Mouse (Mus musculus): ENCODE measurements around the gene Akap1. TPM values are rescaled to one million over a fixed set of nuclear protein-coding genes. Genes with fewer than 3 reads are reported as not detected.

Akap1 gene
- polyA plus RNA-seq, 1 experiment from 2014 or later, result 24.6 TPM

DNA sequence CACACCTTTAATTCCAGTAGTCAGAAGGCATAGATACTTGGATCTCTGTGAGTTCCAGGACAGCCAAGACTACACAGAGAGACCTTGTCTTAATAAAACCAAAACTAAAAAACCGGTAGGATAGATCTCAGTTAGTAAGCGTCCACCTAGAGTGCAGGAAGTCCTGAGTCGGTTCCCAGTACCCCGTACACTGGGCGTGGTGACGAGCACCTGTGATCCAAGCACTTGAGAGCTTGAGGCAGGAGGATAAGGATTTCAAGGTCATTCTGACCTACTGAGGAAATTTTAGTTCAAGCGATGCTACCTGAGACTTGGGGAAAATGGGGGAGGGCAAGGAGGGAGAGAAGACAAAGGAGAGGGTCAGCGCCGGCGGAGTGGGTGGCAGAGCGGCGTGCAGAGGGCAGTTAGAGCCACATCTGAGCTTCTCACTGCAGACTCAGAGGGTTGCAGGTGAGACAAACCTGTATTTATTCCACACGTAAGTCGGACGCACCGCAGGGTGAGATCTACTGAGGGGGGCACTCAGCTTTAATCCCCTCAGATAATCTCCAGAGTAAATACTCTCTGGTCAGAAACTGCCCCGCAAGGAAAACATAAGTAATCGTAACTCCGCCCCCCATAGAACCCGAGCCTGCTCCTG lies 8.8 kb upstream of the Akap1 start:
- H3K36me3 ChIP-seq, result no peaks in the 10 kb centered on the region
- no peak for ATAC-seq (ENCODE audit: insufficient read depth, low FRiP score, low read depth)
- H3K9ac ChIP-seq, result peak overlapping the region; percentile 29; the same call in 1 of the 2 replicates
- no peak overlapping the region for H3K27ac ChIP-seq
- WGBS, result 5% methylated on average over 20 of the region's 20 CpGs
- H3K27me3 ChIP-seq (replicated peaks), result peaks cover 4% of the 10 kb centered on the region
- H3K4me2 ChIP-seq, result peak overlapping the region; percentile 68
- H3K4me3 ChIP-seq (replicated peaks), result peak overlapping the region; percentile 38
- no peaks in the 10 kb centered on the region for H3K9me3 ChIP-seq
- 0 out of 2 replicates have a peak, but pooled peaks cover 4% of the 10 kb centered on the region for H3K4me1 ChIP-seq

DNA sequence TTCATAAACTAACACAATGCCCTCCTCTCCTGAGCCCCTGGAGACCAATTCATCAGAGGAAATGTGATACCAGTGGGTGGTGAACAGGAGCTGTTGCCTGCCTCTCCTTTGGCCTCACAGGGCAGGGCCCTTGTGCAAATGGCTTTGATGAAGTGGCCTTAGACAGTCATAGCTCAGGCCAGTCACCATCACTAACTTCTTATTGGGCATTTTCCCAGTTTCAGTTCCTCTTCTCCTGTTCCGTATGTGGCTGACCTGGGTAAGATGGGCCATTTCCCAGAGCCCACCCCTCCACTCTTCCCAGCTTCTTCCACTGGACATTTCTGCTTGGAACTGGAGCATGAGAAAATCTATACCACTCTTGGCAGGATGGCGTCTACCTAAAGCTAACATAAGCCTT lies 5.1 kb upstream of the Akap1 start:
- Histone ChIP-seq H3K27me3 (replicated peaks) (peaks cover 4% of the 10 kb centered on the region), H3K36me3 (no peaks in the 10 kb centered on the region), H3K27ac (no peak overlapping the region), H3K9me3 (no peaks in the 10 kb centered on the region), H3K9ac (no peak overlapping the region), H3K4me1 (0 out of 2 replicates have a peak, but pooled peaks cover 4% of the 10 kb centered on the region), H3K4me2 (no peak overlapping the region), H3K4me3 (replicated peaks) (no peak overlapping the region)
- no peak for ATAC-seq (ENCODE audit: insufficient read depth, low FRiP score, low read depth)
- 73% methylated on average over 2 of the region's 2 CpGs for WGBS

GRCm38 (mm10) chr11:88863904-88864457 lies 405 bp downstream of the Akap1 start:
- H3K4me3 ChIP-seq (replicated peaks), result peak overlapping the region; percentile 81
- peak; percentile 23 for ATAC-seq (ENCODE audit: insufficient read depth, low FRiP score, low read depth)
- H3K27ac ChIP-seq, result peak overlapping the region; percentile 78
- under 1% methylated on average over 49 of the region's 49 CpGs for WGBS
- peak overlapping the region; percentile 97 for H3K4me2 ChIP-seq
- H3K36me3 ChIP-seq, result no peaks in the 10 kb centered on the region
- no peaks in the 10 kb centered on the region for H3K4me1 ChIP-seq
- H3K9ac ChIP-seq, result peak overlapping the region; percentile 45
- no peaks in the 10 kb centered on the region for H3K9me3 ChIP-seq
- H3K27me3 ChIP-seq (replicated peaks), result no peaks in the 10 kb centered on the region

- peak overlapping the region; percentile 81 for H3K4me3 ChIP-seq (replicated peaks)
- no peaks in the 10 kb centered on the region for H3K9me3 ChIP-seq
- peak overlapping the region; percentile 45 for H3K9ac ChIP-seq
- H3K27ac ChIP-seq, result peak overlapping the region; percentile 78
- under 1% methylated on average over 32 of the region's 32 CpGs for WGBS
- H3K4me1 ChIP-seq, result no peaks in the 10 kb centered on the region
- H3K27me3 ChIP-seq (replicated peaks), result no peaks in the 10 kb centered on the region
- H3K36me3 ChIP-seq, result no peaks in the 10 kb centered on the region
- no peak for ATAC-seq (ENCODE audit: insufficient read depth, low FRiP score, low read depth)
- H3K4me2 ChIP-seq, result peak overlapping the region; percentile 97
Measured at GRCm38 (mm10) chr11:88863071-88863903, 1.1 kb downstream of the Akap1 start.

DNA sequence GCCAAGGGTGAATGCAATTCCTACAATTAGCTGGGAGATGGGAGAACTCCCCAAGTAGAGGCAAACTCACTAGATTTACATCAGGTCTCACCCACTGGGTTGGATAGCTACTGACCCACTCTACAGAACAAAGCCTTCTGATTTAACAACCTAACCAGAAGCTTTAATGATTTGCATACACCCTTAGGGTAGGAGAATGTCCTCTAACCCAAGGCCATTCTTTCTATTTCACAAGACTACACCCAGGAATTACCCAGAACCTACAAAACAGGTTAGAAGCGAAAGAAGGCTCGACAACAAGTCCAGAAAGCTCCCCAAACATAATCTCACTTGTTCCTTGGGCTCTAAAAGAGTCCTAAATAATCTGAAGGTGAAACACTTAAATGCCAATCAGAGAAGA lies 2.0 kb downstream of the Akap1 start:
- H3K9me3 ChIP-seq, result no peaks in the 10 kb centered on the region
- WGBS, result 63% methylated on average over 2 of the region's 2 CpGs
- peak overlapping the region; percentile 81 for H3K4me3 ChIP-seq (replicated peaks)
- peaks cover 2% of the 10 kb centered on the region; the same call in 1 of the 2 replicates for H3K4me1 ChIP-seq
- H3K27ac ChIP-seq, result no peak overlapping the region
- H3K36me3 ChIP-seq, result no peaks in the 10 kb centered on the region
- no peak overlapping the region for H3K9ac ChIP-seq
- no peaks in the 10 kb centered on the region for H3K27me3 ChIP-seq (replicated peaks)
- H3K4me2 ChIP-seq, result peak overlapping the region; percentile 97
- ATAC-seq (ENCODE audit: insufficient read depth, low FRiP score, low read depth), result no peak

DNA sequence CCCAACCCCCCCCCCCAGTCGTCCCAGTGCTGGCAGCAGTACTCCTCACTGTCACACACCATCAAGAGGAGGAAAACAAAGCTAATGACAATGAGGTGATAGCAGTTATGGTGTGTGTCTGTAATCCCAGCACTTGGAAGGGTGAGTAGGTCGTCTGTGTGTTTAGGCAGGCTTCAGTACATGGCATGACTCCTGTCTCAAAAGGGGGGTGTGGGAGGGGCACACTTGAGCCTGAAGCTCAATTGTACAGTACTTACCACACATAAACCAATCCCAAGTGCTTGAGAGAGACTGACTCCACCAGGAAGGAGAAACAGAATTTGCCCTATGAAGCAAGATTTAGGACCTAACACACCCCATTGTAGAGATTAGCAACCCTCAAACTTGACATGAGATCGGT lies 3.3 kb downstream of the Akap1 start:
- Histone ChIP-seq H3K27ac (no peak overlapping the region), H3K4me2 (no peak overlapping the region)
- ATAC-seq (ENCODE audit: insufficient read depth, low FRiP score, low read depth), result no peak

GRCm38 (mm10) chr11:88860641-88861040 lies 3.7 kb downstream of the Akap1 start:
- Histone ChIP-seq H3K9ac (no peak overlapping the region), H3K4me3 (replicated peaks) (no peak overlapping the region), H3K27me3 (replicated peaks) (no peaks in the 10 kb centered on the region), H3K27ac (no peak overlapping the region), H3K4me2 (no peak overlapping the region), H3K9me3 (no peaks in the 10 kb centered on the region), H3K4me1 (peaks cover 14% of the 10 kb centered on the region; the same call in 1 of the 2 replicates), H3K36me3 (no peaks in the 10 kb centered on the region)
- no peak for ATAC-seq (ENCODE audit: insufficient read depth, low FRiP score, low read depth)
- 75% methylated on average over 3 of the region's 3 CpGs for WGBS

More for the DNA sequence above, 3.3 kb downstream of the Akap1 start:
- 53% methylated on average over 3 of the region's 3 CpGs for WGBS
- Histone ChIP-seq H3K27me3 (replicated peaks) (no peaks in the 10 kb centered on the region), H3K4me3 (replicated peaks) (no peak overlapping the region), H3K4me1 (peaks cover 12% of the 10 kb centered on the region; the same call in 1 of the 2 replicates), H3K9me3 (no peaks in the 10 kb centered on the region), H3K36me3 (no peaks in the 10 kb centered on the region), H3K9ac (no peak overlapping the region)

DNA sequence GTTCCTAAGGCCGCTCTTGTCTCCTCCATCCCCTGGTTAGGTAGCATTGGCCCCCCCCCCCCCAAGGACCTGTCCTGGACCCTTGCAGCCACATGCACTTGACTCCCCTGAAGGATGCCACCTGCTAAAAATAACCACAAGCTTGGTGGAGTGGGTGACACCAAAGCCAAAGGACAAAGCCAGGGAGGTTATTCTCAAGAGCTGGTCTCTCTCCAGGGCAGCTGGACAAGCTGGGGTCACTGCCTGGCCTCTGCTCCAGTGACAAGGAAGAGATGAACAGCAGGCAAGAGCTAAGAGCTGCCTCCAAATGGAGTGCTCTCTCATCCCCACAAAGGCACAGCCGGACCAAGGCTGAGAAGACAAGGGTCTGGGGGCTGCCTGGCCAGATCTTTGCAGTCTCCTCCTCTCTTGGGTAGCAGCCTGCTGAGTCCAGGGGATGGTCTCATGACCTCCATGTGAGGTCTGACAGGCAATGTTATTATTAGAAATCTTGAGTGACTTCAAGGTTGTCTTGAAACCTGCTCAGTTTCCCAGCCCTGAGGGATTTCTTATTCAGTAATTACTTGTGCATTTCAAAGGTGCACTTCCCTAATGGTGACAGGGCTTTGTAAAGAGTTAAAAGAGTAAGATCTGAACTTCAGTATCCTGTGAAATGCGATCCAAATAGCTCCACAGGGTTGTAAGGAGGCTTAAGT lies 6.9 kb downstream of the Akap1 start:
- Histone ChIP-seq H3K27ac (peak overlapping the region; percentile 72), H3K4me3 (replicated peaks) (no peak overlapping the region), H3K9ac (no peak overlapping the region), H3K4me1 (peaks cover 14% of the 10 kb centered on the region; the same call in 1 of the 2 replicates), H3K4me2 (no peak overlapping the region), H3K9me3 (no peaks in the 10 kb centered on the region), H3K27me3 (replicated peaks) (no peaks in the 10 kb centered on the region), H3K36me3 (no peaks in the 10 kb centered on the region)
- no peak for ATAC-seq (ENCODE audit: insufficient read depth, low FRiP score, low read depth)
- 59% methylated on average over 3 of the region's 3 CpGs for WGBS

- Histone ChIP-seq H3K4me3 (replicated peaks) (no peak overlapping the region), H3K9ac (no peak overlapping the region), H3K9me3 (no peaks in the 10 kb centered on the region), H3K4me1 (peaks cover 14% of the 10 kb centered on the region; the same call in 1 of the 2 replicates), H3K27me3 (replicated peaks) (no peaks in the 10 kb centered on the region), H3K4me2 (no peak overlapping the region), H3K36me3 (no peaks in the 10 kb centered on the region), H3K27ac (peak overlapping the region; percentile 3; the same call in 1 of the 2 replicates)
- WGBS, result 65% methylated on average over 2 of the region's 2 CpGs
- ATAC-seq (ENCODE audit: insufficient read depth, low FRiP score, low read depth), result peak; percentile 77
Measured at GRCm38 (mm10) chr11:88856383-88856782, 8.0 kb downstream of the Akap1 start.

GRCm38 (mm10) chr11:88855795-88856194 lies 8.6 kb downstream of the Akap1 start:
- no peak overlapping the region for H3K4me2 ChIP-seq
- H3K27ac ChIP-seq, result peak overlapping the region; percentile 3; the same call in 1 of the 2 replicates

GRCm38 (mm10) chr11:88853588-88853987 lies 10.8 kb downstream of the Akap1 start:
- Histone ChIP-seq H3K4me1 (peaks cover 27% of the 10 kb centered on the region), H3K27ac (no peak overlapping the region), H3K27me3 (replicated peaks) (no peaks in the 10 kb centered on the region), H3K4me2 (no peak overlapping the region), H3K4me3 (replicated peaks) (no peak overlapping the region), H3K9ac (no peak overlapping the region), H3K36me3 (no peaks in the 10 kb centered on the region), H3K9me3 (no peaks in the 10 kb centered on the region)
- WGBS, result 87% methylated on average over 2 of the region's 2 CpGs
- ATAC-seq (ENCODE audit: insufficient read depth, low FRiP score, low read depth), result no peak

More at GRCm38 (mm10) chr11:88855795-88856194, 8.6 kb downstream of the Akap1 start:
- no peaks in the 10 kb centered on the region for H3K27me3 ChIP-seq (replicated peaks)
- no peaks in the 10 kb centered on the region for H3K9me3 ChIP-seq
- H3K4me1 ChIP-seq, result peaks cover 14% of the 10 kb centered on the region; the same call in 1 of the 2 replicates
- ATAC-seq (ENCODE audit: insufficient read depth, low FRiP score, low read depth), result no peak
- no peak overlapping the region for H3K4me3 ChIP-seq (replicated peaks)
- WGBS, result 60% methylated on average over 4 of the region's 4 CpGs
- H3K9ac ChIP-seq, result no peak overlapping the region
- H3K36me3 ChIP-seq, result no peaks in the 10 kb centered on the region

Measured in stomach, embryonic 15.5 days (tissue).